Mouse (Mus musculus): Measurements from ENCODE around the gene Sec31b.

The Sec31b gene

GRCm38 (mm10) chr19:44493128-44493527 is 52.5 kb downstream of the Sec31b start, which contains the start of gene Wnt8b:
Gene Wnt8b (plus strand): TSS chr19:44493472.
- DNase-seq (ENCODE audit: extremely low read depth, insufficient read length, low spot score) = no peak

- peak; percentile 58 for DNase-seq (ENCODE audit: extremely low read depth, insufficient read length, low spot score)
Measured at GRCm38 (mm10) chr19:44487266-44487665, 58.4 kb downstream of the Sec31b start.

GRCm38 (mm10) chr19:44476541-44476940 is 69.1 kb downstream of the Sec31b start:
- no peak for DNase-seq (ENCODE audit: extremely low read depth, insufficient read length, low spot score)

- no peak for DNase-seq (ENCODE audit: extremely low read depth, insufficient read length, low spot score)
Measured at GRCm38 (mm10) chr19:44475268-44475667, 70.4 kb downstream of the Sec31b start.

GRCm38 (mm10) chr19:44474158-44474557 is 71.5 kb downstream of the Sec31b start:
- DNase-seq (ENCODE audit: extremely low read depth, insufficient read length, low spot score) = peak; percentile 61

Data from 3134 (cell line).